Mouse (Mus musculus) right cerebral cortex, postnatal 4 days (tissue): Measurements from ENCODE around the gene Atxn7l3b.
"Not testable (repeated sequence)": the region's sequence is repeated elsewhere in the genome, so short reads cannot be mapped to it uniquely, and the experiment has no call there.

Experiments
- DNase-seq: peaks from one replicate; pipeline ENCODE4 v3.0.0-alpha.2; 2022

Atxn7l3b gene

GRCm38 (mm10) chr10:112928452-112929221 lies at the start of gene Atxn7l3b:
Atxn7l3b (minus strand) TSS chr10:112929001.
- DNase-seq = peak; percentile 95

- no peak for DNase-seq
These were observed 48.8 kb upstream of the Atxn7l3b start for GRCm38 (mm10) chr10:112977586-112977985.

- no peak for DNase-seq
These were observed 44.7 kb upstream of the Atxn7l3b start for GRCm38 (mm10) chr10:112973286-112974026.

- DNase-seq = no peak
These were observed 41.3 kb upstream of the Atxn7l3b start for GRCm38 (mm10) chr10:112970002-112970589.

GRCm38 (mm10) chr10:112967578-112967977 lies 38.8 kb upstream of the Atxn7l3b start:
- DNase-seq = no peak

GRCm38 (mm10) chr10:112962216-112962615 lies 33.4 kb upstream of the Atxn7l3b start:
- DNase-seq = not testable (repeated sequence)

- DNase-seq = no peak
These were observed 25.3 kb upstream of the Atxn7l3b start for GRCm38 (mm10) chr10:112954140-112954539.

GRCm38 (mm10) chr10:112948453-112948852 lies 19.7 kb upstream of the Atxn7l3b start:
- DNase-seq = no peak

GRCm38 (mm10) chr10:112929222-112929615 lies 418 bp upstream of the Atxn7l3b start:
- no peak for DNase-seq

- no peak for DNase-seq
These were observed 1.8 kb downstream of the Atxn7l3b start for GRCm38 (mm10) chr10:112926961-112927360.

- DNase-seq = no peak
These were observed 2.5 kb downstream of the Atxn7l3b start for GRCm38 (mm10) chr10:112926271-112926670.

- no peak for DNase-seq
These were observed 12.1 kb downstream of the Atxn7l3b start for GRCm38 (mm10) chr10:112916575-112917190.

GRCm38 (mm10) chr10:112900243-112900642 lies 28.6 kb downstream of the Atxn7l3b start:
- no peak for DNase-seq

GRCm38 (mm10) chr10:112899796-112900195 lies 29.0 kb downstream of the Atxn7l3b start:
- no peak for DNase-seq

- no peak for DNase-seq
These were observed 32.2 kb downstream of the Atxn7l3b start for GRCm38 (mm10) chr10:112896636-112897035.

GRCm38 (mm10) chr10:112893622-112894252 lies 35.1 kb downstream of the Atxn7l3b start:
- DNase-seq = no peak

- DNase-seq = no peak
These were observed 44.7 kb downstream of the Atxn7l3b start for GRCm38 (mm10) chr10:112884064-112884463.

GRCm38 (mm10) chr10:112883688-112884004 lies 45.2 kb downstream of the Atxn7l3b start:
- no peak for DNase-seq

- no peak for DNase-seq
These were observed 45.8 kb downstream of the Atxn7l3b start for GRCm38 (mm10) chr10:112882789-112883687.

GRCm38 (mm10) chr10:112882149-112882548 lies 46.7 kb downstream of the Atxn7l3b start:
- DNase-seq = no peak

- no peak for DNase-seq
These were observed 52.0 kb downstream of the Atxn7l3b start for GRCm38 (mm10) chr10:112876655-112877393.
